Mouse (Mus musculus): ENCODE results near the gene Cc2d1a.

GRCm38 (mm10) chr8:84137848-84138247 is 9.9 kb downstream of the Cc2d1a start:
- TF ChIP-seq TAL1 (IDR thresholded peaks at IDR 0.05; ENCODE audit: low read length) (no peak), GATA1 (IDR thresholded peaks at IDR 0.05; ENCODE audit: low read length) (no peak)

All from erythroblast, embryonic 14.5 days (primary cell).